Mouse (Mus musculus) limb, embryonic 14.5 days (tissue): ENCODE measurements at regions not wholly inside any gene's neighbourhood (a gene's known extent, or its start where the extent isn't known, plus 50 kb on each side); places are given as distances from the start of the nearest gene placed in this dataset.

ENCODE experiments used
- ATAC-seq: fragments of 200-750 bp; cut with Nextera tagmentation; 2 replicates; pipeline ENCODE4 v1.8.0; 2017; ENCODE audit warnings: low read depth, moderate number of reproducible peaks, moderate TSS enrichment; ENCODE audit not compliant: low FRiP score
- DNase-seq: peaks from one replicate; pipeline ENCODE4 v3.0.0-alpha.2; 2015; ENCODE audit warnings: low spot score
- H3K27ac ChIP-seq: fragments of 300-500 bp; sonication (generic); replicated peaks from 2 replicates; pipeline ENCODE4 v1.5.1; 2014; ENCODE audit warnings: low read depth, mild to moderate bottlenecking, low read length, moderate library complexity, mixed read lengths
- H3K27me3 ChIP-seq: fragments of 300-500 bp; sonication (generic); 2 replicates; pipeline ENCODE4 v1.6.1; 2014; ENCODE audit warnings: low read length, mixed read lengths; ENCODE audit not compliant: control insufficient read depth, insufficient read depth
- H3K36me3 ChIP-seq: fragments of 300-500 bp; sonication (generic); 2 replicates; pipeline ENCODE4 v1.6.1; 2014; ENCODE audit warnings: mild to moderate bottlenecking, low read length, moderate library complexity, mixed read lengths; ENCODE audit not compliant: control insufficient read depth, insufficient read depth
- H3K4me1 ChIP-seq: fragments of 300-500 bp; sonication (generic); 2 replicates; pipeline ENCODE4 v1.6.1; 2014; ENCODE audit warnings: antibody characterized with exemption, low read length, mixed read lengths; ENCODE audit not compliant: control insufficient read depth, insufficient read depth
- H3K4me2 ChIP-seq: fragments of 300-500 bp; sonication (generic); replicated peaks from 2 replicates; pipeline ENCODE4 v1.6.1; 2014; ENCODE audit warnings: low read depth, mild to moderate bottlenecking, low read length, moderate library complexity; ENCODE audit not compliant: severe bottlenecking
- H3K4me3 ChIP-seq: fragments of 300-500 bp; sonication (generic); replicated peaks from 2 replicates; pipeline ENCODE4 v1.5.1; 2014; ENCODE audit warnings: low read length
- H3K9ac ChIP-seq: fragments of 300-500 bp; sonication (generic); 2 replicates; pipeline ENCODE4 v1.6.1; 2014; ENCODE audit warnings: mild to moderate bottlenecking, low read depth, low read length, moderate library complexity; ENCODE audit not compliant: severe bottlenecking
- H3K9me3 ChIP-seq: fragments of 300-500 bp; sonication (generic); 2 replicates; pipeline ENCODE4 v1.6.1; 2016; ENCODE audit warnings: low read length; ENCODE audit not compliant: control insufficient read depth
- POLR2A ChIP-seq: fragments of 200-500 bp; IDR thresholded peaks from 2 replicates; pipeline ENCODE4 v1.8.0; 2012; ENCODE audit warnings: inconsistent platforms, mild to moderate bottlenecking, moderate library complexity, borderline replicate concordance; ENCODE audit not compliant: insufficient read depth, insufficient read length; ENCODE audit errors: extremely low read depth
- WGBS: fragments of 180-500 bp; shearing (Covaris S2); extraction: QIAGEN DNeasy Blood & Tissue Kit; methylation state at CpG from one replicate; pipeline ENCODE4 v1.1.7; 2014; 5-methylcytosine and 5-hydroxymethylcytosine counted together

- no peak for ATAC-seq
- no peak overlapping the region for H3K9ac ChIP-seq
- 26% methylated on average over 10 of the region's 10 CpGs for WGBS
Measured at GRCm38 (mm10) chr6:61066501-61067282, 113.4 kb upstream of the Ccser1 start.

GRCm38 (mm10) chr6:61067355-61068116 lies 112.6 kb upstream of the Ccser1 start:
- no peaks in the 10 kb centered on the region for H3K27me3 ChIP-seq
- WGBS, result 18% methylated on average over 10 of the region's 10 CpGs
- no peak overlapping the region for H3K9ac ChIP-seq
- no peaks in the 10 kb centered on the region for H3K9me3 ChIP-seq
- H3K36me3 ChIP-seq, result no peaks in the 10 kb centered on the region
- ATAC-seq, result no peak
- no peak for TF ChIP-seq POLR2A
- H3K4me1 ChIP-seq, result no peaks in the 10 kb centered on the region
- H3K27ac ChIP-seq, result no peak overlapping the region
- no peak overlapping the region for H3K4me3 ChIP-seq
- H3K4me2 ChIP-seq, result no peak overlapping the region; the same call in 1 of the 2 replicates
- no peak for DNase-seq

More at GRCm38 (mm10) chr6:61066501-61067282, 113.4 kb upstream of the Ccser1 start:
- H3K27me3 ChIP-seq, result no peaks in the 10 kb centered on the region
- DNase-seq, result no peak
- H3K36me3 ChIP-seq, result no peaks in the 10 kb centered on the region
- H3K4me1 ChIP-seq, result no peaks in the 10 kb centered on the region
- no peaks in the 10 kb centered on the region for H3K9me3 ChIP-seq
- no peak overlapping the region for H3K27ac ChIP-seq
- TF ChIP-seq POLR2A, result no peak
- no peak overlapping the region for H3K4me2 ChIP-seq
- no peak overlapping the region for H3K4me3 ChIP-seq

GRCm38 (mm10) chr6:61068117-61068489 lies 112.0 kb upstream of the Ccser1 start:
- DNase-seq, result no peak
- no peak overlapping the region; the same call in 1 of the 2 replicates for H3K4me2 ChIP-seq
- H3K4me1 ChIP-seq, result no peaks in the 10 kb centered on the region
- no peaks in the 10 kb centered on the region for H3K36me3 ChIP-seq
- no peak for TF ChIP-seq POLR2A
- 5% methylated on average over 1 of the region's 1 CpGs for WGBS
- H3K9me3 ChIP-seq, result no peaks in the 10 kb centered on the region
- H3K27ac ChIP-seq, result no peak overlapping the region
- no peak overlapping the region for H3K9ac ChIP-seq
- H3K4me3 ChIP-seq, result no peak overlapping the region
- H3K27me3 ChIP-seq, result no peaks in the 10 kb centered on the region
- no peak for ATAC-seq

GRCm38 (mm10) chr6:61073267-61073666 lies 106.9 kb upstream of the Ccser1 start:
- DNase-seq (no peak), ATAC-seq (no peak)
- no peak overlapping the region for H3K9ac ChIP-seq
- H3K4me1 ChIP-seq, result no peaks in the 10 kb centered on the region
- TF ChIP-seq POLR2A, result no peak
- 83% methylated on average over 3 of the region's 3 CpGs for WGBS
- H3K27ac ChIP-seq, result no peak overlapping the region
- no peak overlapping the region for H3K4me3 ChIP-seq
- H3K27me3 ChIP-seq, result no peaks in the 10 kb centered on the region
- H3K36me3 ChIP-seq, result no peaks in the 10 kb centered on the region
- H3K9me3 ChIP-seq, result no peaks in the 10 kb centered on the region
- H3K4me2 ChIP-seq, result no peak overlapping the region

- no peaks in the 10 kb centered on the region for H3K4me1 ChIP-seq
- DNase-seq, result no peak
- H3K4me3 ChIP-seq, result no peak overlapping the region
- H3K36me3 ChIP-seq, result no peaks in the 10 kb centered on the region
- no peaks in the 10 kb centered on the region for H3K9me3 ChIP-seq
- H3K4me2 ChIP-seq, result no peak overlapping the region
- no peak for TF ChIP-seq POLR2A
- no peaks in the 10 kb centered on the region for H3K27me3 ChIP-seq
- 56% methylated on average over 2 of the region's 2 CpGs for WGBS
- no peak for ATAC-seq
- H3K27ac ChIP-seq, result no peak overlapping the region
- no peak overlapping the region for H3K9ac ChIP-seq
Measured at GRCm38 (mm10) chr6:61073794-61074193, 106.3 kb upstream of the Ccser1 start.
